Mouse (Mus musculus) right cerebral cortex, adult 2 months (tissue): ENCODE data around the gene Chd8.
A peak's percentile ranks its signal among the peaks of the same experiment; 100 is the strongest.

Experiments used
- DNase-seq, 2 experiments: peaks; one replicate each; pipeline ENCODE4 v3.0.0; 2021 to 2022; ENCODE audit warnings: low spot score in 2 of 2

Gene Chd8

DNA sequence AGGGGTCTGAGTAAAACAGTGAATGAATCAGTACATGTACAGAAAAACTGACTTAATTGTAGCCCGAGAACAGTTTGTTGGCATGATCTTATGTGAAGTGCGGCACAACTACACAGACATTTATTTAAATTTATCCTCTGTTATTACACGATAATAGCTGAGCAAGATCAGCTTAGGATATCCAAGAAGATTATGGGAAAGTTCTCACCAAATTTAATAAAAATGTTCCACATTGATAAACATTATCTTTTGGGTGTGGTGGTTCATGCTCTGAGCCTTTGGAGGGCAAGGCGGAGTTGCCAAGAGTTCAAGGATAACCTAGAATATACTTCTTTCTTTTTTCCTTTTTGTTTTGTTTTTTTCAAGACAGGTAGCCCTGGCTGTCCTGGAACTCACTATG, 58.2 kb downstream of the Chd8 start:
- DNase-seq = no peak

DNA sequence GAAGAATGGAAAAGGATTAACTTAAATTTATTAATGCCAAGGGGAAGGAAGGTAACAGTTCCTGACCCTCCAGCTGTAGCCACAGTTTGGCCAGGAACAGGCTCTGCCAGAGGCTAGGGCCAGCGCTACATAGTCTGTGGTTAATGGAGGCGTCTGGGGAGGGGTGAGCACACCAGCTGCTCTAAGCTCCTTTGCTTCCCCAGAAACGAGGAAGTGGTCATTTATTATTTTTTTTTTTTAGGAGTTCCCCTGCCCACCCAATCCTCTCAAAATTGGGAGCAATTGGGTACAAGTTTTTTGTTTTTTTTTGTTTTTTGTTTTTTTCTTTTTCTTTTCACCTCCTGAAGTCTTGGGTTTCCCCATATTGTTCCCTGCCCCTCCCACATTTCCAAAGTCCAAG, 59.4 kb downstream of the Chd8 start:
- DNase-seq = no peak

DNA sequence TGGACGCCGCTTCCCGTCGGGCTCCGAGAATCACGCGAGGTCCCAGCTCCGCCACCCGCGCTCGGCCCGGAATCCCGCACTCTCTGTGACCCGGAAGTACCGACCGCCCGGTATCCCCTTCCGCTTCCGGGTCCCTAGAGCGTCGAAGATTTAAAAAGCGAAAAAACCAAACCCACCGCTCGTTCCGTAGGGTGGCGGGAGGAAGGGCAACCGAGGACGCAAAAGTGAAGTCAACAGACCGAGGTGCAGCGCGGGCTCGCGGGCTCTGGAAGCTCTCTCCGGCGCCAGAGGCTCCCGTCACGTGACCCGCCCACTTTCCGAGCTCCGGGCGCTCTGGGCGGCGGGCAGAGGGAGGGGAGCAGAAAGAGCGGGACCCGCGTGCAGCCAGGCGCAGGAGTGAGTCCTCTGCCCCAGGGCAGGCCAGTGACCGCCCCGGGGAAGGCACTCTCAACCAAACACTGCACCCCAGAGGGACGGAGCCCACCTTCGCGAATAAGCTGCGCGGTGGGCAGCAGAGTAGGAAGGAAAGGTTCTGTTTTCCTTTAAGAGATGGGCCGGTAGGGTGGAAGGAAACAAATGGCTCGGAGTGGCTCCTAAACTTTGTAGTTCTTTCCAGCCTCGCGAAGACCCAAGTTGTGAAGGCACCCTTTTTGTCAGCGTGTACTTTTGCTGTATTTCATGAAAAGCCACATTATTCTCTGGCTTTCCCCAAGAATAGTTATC, 60.3 kb downstream of the Chd8 start, which contains the start of gene Supt16:
Supt16 (minus strand) TSS at position 261 of the 723 bp plus-strand sequence.
- peak; percentile 77 to 84 for DNase-seq

DNA sequence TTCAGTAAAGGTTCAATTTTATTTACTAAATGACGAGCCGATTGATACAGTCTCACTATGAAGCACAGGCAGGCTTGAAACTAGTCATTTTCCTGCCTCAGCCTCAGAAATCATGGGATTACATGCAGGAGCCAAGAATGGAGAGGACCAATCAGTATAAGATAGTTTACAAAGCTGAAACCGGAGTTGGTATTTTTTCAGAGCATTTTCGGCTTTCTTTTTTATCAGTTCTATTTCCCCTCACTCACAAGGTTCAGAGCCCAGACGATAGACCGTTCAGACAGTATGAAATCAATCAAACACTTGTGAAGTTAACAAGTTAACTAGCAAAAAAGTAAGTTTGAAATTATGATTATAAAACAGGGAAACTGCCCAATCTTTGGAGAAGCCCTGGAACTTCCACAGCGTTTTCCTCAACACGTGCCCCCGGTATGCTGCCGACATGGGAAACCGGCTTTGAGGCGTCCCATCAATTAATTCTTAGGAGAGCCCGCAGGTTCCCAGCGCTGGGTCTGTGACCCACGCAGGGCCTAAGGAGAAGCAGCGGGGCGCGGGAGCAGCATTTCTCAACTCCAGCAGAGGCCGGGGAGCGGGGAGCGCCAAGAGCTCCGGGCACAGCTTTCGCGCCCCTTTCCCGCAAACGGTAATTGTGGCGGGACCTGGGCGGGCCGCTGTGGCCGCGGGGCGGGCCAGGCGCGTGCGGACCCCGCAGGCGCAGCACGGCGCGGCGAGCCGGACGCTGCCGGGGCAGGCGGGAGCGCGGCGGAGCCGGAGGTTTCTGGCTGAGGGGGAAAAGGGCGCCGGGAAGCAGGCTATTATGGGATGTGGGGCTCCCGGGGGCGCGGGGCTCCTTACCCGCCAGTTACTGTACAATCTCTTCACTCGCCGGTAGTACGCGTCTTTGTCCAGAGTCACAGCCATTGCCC, 61.1 kb downstream of the Chd8 start:
- DNase-seq = peak in 1 of 2 experiments; percentile 10

DNA sequence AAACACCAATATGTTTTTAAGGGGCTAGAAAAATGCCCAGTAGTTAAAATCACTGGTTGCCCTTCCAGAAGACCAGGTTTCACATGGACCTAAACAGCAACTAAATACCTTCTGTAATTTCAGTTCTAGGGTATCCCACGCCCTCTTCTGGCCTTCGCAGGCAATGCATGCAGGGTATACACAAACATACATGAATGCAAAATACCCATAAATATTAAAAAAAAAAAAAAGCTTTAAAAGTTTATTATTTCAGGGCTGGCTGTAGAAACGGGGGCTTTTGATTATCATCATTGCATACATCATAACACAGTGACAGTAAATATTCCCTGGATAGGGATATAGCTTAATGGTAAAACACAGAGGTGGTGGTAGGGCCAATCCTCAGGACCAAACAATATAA, 61.9 kb downstream of the Chd8 start:
- peak in 1 of 2 experiments; percentile 28 for DNase-seq

DNA sequence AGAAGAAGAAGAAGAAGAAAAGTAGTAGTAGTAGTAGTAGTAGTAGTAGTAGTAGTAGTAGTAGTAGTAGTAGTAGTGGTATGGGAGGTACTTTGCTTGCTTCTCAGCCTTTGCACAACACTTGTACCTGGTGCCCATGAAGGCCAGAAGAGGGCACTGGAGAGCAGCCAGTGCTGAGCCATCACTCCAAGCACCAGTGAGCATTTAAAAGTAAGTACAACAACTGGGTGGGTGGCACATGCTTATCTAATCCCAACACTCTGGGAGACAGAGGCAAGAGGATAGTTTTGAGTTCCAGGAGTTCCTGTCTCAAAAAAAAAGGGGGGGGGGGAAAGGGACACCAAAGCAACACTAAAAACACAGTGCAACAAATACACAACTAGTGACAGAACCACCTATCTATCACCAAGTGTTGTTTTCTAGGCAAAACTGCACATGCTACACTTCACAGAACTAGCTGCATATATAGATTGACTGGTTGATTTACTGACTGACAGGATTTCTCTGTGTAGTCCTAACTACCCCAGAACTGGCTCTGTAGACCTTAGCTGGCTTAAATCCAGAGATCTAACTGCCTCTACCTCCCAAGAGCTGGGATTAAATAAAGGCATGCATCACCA, 66.7 kb downstream of the Chd8 start:
- peak; percentile 25 to 32 for DNase-seq

DNA sequence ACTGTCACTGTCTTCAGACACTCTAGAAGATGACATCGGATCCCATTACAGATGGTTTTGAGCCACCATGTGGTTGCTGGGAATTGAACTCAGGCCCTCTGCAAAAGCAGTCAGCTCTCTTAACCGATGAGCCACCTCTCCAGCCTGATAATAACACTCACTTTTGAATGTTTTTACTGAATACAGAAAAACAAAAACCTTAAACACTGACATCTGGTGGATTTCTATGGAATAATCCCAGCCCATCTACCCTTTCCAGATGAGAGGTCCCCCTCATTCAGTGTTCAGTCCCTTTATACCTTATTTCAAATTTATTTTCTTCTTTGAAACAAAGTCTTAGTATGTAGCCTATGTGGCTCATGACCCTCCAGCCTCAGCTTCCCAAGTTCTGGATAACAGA, 68.1 kb downstream of the Chd8 start:
- no peak for DNase-seq

DNA sequence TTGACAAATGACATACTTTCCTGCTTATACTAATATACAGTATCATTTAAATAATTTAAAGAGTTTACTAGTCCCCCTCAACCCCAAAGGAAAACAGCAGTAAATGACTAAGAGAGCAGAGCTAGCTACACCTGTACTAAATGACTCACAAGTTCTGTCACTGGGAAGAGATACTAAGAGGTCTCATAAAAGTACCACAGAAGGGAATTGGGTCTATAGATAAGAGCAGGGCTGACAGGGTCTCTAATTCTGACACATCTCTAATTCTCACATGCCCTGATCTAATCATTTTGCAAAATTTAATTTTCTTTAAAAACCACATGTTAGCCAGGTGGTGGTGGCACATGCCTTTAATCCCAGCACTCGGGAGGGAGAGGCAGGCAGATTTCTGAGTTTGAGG, 68.8 kb downstream of the Chd8 start:
- no peak for DNase-seq

DNA sequence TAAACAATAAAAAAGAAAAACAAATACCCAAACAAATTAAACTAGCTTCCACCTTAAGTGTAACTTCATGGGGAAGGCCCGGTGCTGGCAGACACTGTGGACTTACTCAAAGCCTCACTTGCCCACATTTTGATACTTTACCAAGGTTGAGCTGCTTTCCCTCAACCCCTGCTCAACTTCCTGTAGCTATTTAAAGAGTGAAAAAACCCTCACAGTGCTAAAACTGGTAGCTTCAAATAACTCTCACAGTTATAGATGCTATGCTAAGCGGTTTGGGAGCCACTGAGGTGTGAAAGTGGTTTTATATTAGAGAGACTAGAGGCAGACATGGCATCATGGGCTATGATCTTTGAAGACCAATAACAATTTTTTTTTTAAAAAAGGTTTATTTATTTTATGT, 91.0 kb downstream of the Chd8 start:
- no peak for DNase-seq

DNA sequence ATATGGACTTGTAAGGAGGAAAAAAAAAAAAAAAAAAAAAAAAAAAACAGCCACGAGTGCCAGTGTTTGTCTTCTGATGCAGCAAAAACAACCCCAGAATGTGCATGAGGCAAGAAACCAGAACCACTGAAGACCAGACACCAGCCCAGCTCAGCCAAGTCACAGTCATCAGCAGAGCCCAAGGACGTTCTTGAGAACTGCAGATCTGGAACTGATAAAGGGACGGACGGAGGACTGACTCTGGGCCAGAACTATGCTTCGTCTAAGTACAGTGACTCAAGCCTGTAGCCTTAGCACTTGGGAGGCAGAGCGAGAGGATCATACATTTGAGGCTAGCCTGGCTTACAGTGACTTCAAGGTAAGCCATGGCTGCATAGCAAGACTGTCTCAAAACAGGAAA, 96.7 kb downstream of the Chd8 start:
- DNase-seq = no peak

DNA sequence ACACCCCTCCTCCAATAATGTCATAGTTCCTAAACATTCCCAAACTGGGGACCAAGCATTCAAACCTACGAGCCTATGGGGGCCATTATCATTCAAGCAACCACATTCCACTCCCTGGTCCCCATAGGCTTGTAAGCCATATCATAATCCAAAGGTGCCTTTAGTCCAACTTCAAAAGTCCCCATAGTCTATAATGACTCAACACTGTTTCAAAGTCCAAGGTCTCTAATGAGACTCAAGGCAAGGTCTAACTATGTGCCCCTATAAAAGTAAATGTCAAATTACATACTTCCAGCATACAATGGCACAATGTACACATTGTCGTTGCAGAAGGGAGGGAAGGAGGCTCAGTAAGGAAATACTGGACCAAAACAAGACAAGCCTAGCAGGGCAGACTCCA, 102.6 kb downstream of the Chd8 start:
- no peak for DNase-seq

DNA sequence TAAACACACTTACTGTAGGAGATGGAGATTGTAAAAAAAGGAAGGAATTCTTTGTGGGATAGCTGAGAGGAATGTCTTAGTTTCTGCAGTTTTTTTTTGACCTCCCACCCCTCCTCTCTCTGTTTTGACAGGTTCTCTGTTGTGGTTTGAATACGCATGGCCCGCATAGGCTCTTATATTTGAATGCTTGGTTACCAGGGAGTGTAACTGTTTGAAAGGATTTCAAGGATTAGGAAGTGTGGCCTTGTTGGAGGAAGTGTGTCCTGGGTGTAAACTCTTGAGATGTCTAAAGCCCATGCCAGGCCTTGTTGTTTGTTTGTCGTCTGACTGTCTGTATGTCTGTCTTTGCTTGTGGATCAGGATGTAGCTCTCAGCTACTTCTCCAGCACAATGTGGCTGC, 105.0 kb downstream of the Chd8 start:
- no peak for DNase-seq

DNA sequence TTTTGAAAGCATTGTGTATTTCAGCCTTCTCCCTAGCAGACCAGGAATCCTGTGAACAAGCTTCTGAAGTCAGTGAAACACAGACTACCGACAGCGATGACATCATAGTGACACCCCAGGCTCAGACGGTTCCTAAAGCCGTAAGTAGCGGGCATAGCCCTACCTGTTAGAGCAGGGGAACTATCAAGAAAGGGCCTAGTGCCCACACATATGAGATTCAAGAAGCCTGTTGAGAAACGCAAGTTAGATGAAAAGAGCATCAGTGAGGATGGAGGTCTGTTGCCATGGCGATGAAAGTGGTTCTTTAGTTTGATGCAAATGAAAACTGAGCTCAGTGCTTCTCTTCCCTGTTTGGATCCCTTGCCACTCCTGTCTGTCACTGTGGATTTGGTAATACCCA, 105.4 kb downstream of the Chd8 start:
- peak; percentile 47 to 64 for DNase-seq

DNA sequence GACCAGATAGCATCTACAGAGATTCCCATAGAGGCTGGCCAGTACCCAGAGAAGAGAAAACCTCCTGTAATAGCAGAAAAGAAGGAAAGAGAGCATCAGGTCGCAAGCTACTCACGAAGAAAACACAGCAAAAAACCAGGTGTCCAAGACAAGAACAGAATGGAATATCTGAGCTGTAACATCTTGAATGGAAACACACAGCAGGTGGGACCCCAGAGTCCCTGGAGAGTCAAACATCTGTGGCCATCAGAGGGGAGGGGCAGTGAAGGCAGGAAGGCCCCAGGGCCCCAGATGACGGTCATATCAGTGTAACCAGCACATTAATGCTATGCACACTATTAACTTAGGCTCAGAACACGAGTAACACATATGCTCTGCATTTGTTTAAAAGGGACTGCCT, 107.7 kb downstream of the Chd8 start:
- no peak for DNase-seq
